In the genomic region with DNA sequence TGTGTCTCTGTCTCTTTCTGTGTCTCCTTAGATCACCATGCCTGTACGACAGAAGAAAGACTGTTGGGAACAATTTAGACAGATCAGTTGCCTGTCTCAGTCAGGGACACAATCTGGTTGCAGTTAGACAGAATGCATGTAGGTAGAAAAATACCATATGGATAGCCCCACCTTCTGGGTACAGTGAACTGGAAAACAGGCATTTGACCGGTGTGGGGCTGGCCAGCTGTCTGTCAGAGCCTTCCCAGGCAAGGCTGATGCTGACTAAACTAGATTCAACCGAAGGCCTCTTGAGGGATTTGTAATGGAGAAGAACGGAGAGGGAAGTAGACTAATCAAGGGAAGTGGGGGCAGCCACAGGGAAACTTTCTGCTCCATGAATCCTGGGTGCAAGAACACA, we compare ENCODE assay signal across 17 mouse cellular contexts.
"Had no signal": no experiment of that assay in that cellular context is flagged by ENCODE, and none has a peak within 500 bp of the region (broad histone marks: within the 10 kb centered on the region; RNA-seq: fewer than 3 reads in every experiment).

No protein-coding gene starts in this region.

- H3K4me3 ChIP-seq: liver, embryonic 13.5 days; myocyte; neural tube, embryonic 13.5 days; stomach, embryonic 15.5 days had no signal

- H3K9ac ChIP-seq: liver, embryonic 13.5 days; neural tube, embryonic 13.5 days; stomach, embryonic 15.5 days had no signal

- H3K27ac ChIP-seq: liver, embryonic 13.5 days; neural tube, embryonic 13.5 days; stomach, embryonic 15.5 days had no signal

- H3K9me3 ChIP-seq: liver, embryonic 13.5 days; neural tube, embryonic 13.5 days; stomach, embryonic 15.5 days had no signal

- H3K4me2 ChIP-seq: liver, embryonic 13.5 days; midbrain, embryonic 11.5 days; neural tube, embryonic 13.5 days; stomach, embryonic 15.5 days had no signal

- H3K27me3 ChIP-seq: liver, embryonic 13.5 days; neural tube, embryonic 13.5 days; stomach, embryonic 15.5 days had no signal

- H3K4me1 ChIP-seq: neural tube, embryonic 13.5 days; stomach, embryonic 15.5 days had no signal

- DNase-seq: kidney, adult 2 months; kidney, postnatal 10 days; kidney, postnatal 36 days; layer of hippocampus, postnatal 36 days; liver, embryonic 13.5 days; lung, adult 2 months; lung, postnatal 14 days; lung, postnatal 4 days; midbrain, embryonic 14.5 days; retina, postnatal 1 day; right cerebral cortex, postnatal 25 days; spleen, adult 18-20 months; thymus, postnatal 36 days had no signal

- H3K36me3 ChIP-seq: liver, embryonic 13.5 days; neural tube, embryonic 13.5 days; stomach, embryonic 15.5 days had no signal
